ENCODE assay signal across 8 mouse cellular contexts in the genomic region with DNA sequence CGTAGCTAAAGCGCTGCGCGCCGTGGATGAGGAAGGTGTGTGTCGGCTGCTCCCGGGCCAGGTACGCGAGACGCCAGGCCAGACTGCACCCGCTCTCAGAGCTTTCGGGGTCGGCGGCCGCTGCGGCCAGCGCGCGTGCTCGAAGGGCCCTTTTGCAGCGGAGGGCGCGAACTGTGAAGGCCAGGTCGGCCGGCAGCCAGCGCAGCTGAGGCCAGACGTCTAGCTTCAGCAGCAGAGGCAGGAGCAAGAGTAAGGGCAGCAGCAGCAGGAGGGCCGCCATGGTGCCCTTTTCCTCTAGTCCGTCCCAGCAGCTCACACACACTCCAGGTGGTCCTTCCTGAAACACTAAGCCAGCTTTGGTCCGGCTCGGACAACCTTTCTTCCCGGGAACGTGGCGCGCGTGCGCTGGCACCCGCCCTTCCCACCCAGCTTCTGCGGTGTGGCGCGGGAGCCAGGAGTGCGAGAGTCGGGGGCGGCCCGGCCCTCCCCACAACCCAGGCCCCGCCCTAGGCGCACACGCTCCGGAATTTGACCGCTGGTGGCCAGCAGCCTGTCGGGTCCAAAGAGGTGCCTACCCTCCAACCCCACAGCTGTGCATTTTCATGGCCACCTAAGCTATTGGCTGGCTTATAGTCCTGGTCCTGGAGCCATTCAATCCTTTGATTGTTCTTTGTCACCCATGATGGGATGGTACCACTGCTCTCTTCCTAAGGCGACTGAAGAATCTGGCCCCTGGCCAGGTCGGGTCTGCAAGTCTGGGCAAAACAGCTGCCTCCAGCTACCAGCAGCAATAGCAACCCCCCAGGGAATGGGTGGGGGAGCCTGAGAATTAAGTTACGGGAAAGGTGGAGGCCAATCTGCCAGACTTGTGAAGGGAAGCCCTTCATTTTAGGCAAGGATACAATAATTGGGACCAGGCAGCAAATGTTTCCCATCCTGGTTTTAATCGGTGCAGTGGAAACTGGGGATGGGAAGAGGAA. TPM values are rescaled to one million over a fixed set of nuclear protein-coding genes. Genes with fewer than 3 reads are reported as not detected.
DNase-seq lines count a peak whose midpoint lies in the region; ATAC-seq and TF ChIP-seq lines count a peak whose summit lies in the region.

A gene (minus strand): TSS at position 428 of the 980 bp plus-strand sequence.

- TF ChIP-seq CTCF in ES-Bruce4 (IDR thresholded peaks at IDR 0.05; ENCODE audit: low read depth, low read length), result no peak
- no peak for TF ChIP-seq CTCF in lung, postnatal 0 days (IDR thresholded peaks at IDR 0.05)

- ATAC-seq in embryonic facial prominence, embryonic 15.5 days (ENCODE audit: insufficient number of reproducible peaks, low FRiP score, low TSS enrichment, low read depth), result peak; percentile 69
- ATAC-seq in heart, embryonic 16.5 days (replicated peaks; ENCODE audit: extremely low read depth, insufficient read depth, low FRiP score), result peak; percentile 62
- peak; percentile 82 for ATAC-seq in lung, postnatal 0 days
- no peak for ATAC-seq in CD4-positive, CD25-positive, alpha-beta regulatory T cell, adult 4 months

- H3K9me3 ChIP-seq in ES-Bruce4 (replicated peaks; ENCODE audit: control insufficient read depth, insufficient read depth, low read length, poor library complexity, severe bottlenecking), result no peaks in the 10 kb centered on the region
- no peaks in the 10 kb centered on the region for H3K9me3 ChIP-seq in embryonic facial prominence, embryonic 15.5 days (replicated peaks)
- no peaks in the 10 kb centered on the region for H3K9me3 ChIP-seq in heart, embryonic 16.5 days (replicated peaks; ENCODE audit: control insufficient read depth, low read length)
- no peaks in the 10 kb centered on the region for H3K9me3 ChIP-seq in lung, postnatal 0 days (ENCODE audit: low read length)

- TF ChIP-seq POLR2A in ES-Bruce4 (IDR thresholded peaks at IDR 0.05; ENCODE audit: insufficient read depth, low read length), result no peak

- H3K27me3 ChIP-seq in ES-Bruce4 (ENCODE audit: control insufficient read depth, insufficient read depth, low read length, poor library complexity, severe bottlenecking), result no peaks in the 10 kb centered on the region
- H3K27me3 ChIP-seq in embryonic facial prominence, embryonic 15.5 days, result no peaks in the 10 kb centered on the region
- no peaks in the 10 kb centered on the region for H3K27me3 ChIP-seq in heart, embryonic 16.5 days (ENCODE audit: control insufficient read depth, insufficient read depth, low read length)
- H3K27me3 ChIP-seq in lung, postnatal 0 days (replicated peaks; ENCODE audit: insufficient read depth, low read length), result no peaks in the 10 kb centered on the region

- H3K4me2 ChIP-seq in embryonic facial prominence, embryonic 15.5 days (replicated peaks), result peak within 1 kb of the TSS; percentile 95
- H3K4me2 ChIP-seq in heart, embryonic 16.5 days (ENCODE audit: low read depth, low read length), result peak within 1 kb of the TSS; percentile 100
- H3K4me2 ChIP-seq in lung, postnatal 0 days (replicated peaks; ENCODE audit: low read depth, low read length), result peak within 1 kb of the TSS; percentile 98

- H3K4me1 ChIP-seq in ES-Bruce4 (ENCODE audit: control insufficient read depth, insufficient read depth, low read length), result peaks cover 6% of the 10 kb centered on the region
- H3K4me1 ChIP-seq in embryonic facial prominence, embryonic 15.5 days, result peaks cover 51% of the 10 kb centered on the region
- H3K4me1 ChIP-seq in heart, embryonic 16.5 days (ENCODE audit: control insufficient read depth, insufficient read depth, low read length), result peaks cover 25% of the 10 kb centered on the region
- peaks cover 10% of the 10 kb centered on the region; the same call in 1 of the 2 replicates for H3K4me1 ChIP-seq in lung, postnatal 0 days (ENCODE audit: insufficient read depth, low read depth, low read length)

- peak within 1 kb of the TSS; percentile 90 for H3K27ac ChIP-seq in ES-Bruce4 (ENCODE audit: insufficient read depth, low read length)
- H3K27ac ChIP-seq in embryonic facial prominence, embryonic 15.5 days (replicated peaks), result peak within 1 kb of the TSS; percentile 95
- peak within 1 kb of the TSS; percentile 66 for H3K27ac ChIP-seq in heart, embryonic 16.5 days (ENCODE audit: low read length)
- peak within 1 kb of the TSS; percentile 64 for H3K27ac ChIP-seq in lung, postnatal 0 days (ENCODE audit: low read length)

- WGBS in embryonic facial prominence, embryonic 15.5 days, result under 1% methylated on average over 55 of the region's 55 CpGs
- WGBS in heart, embryonic 16.5 days, result 2% methylated on average over 55 of the region's 55 CpGs
- 1% methylated on average over 54 of the region's 55 CpGs for WGBS in lung, postnatal 0 days

- peaks cover 35% of the 10 kb centered on the region for H3K36me3 ChIP-seq in ES-Bruce4 (ENCODE audit: control insufficient read depth, insufficient read depth, low read length, poor library complexity, severe bottlenecking)
- peaks cover 48% of the 10 kb centered on the region for H3K36me3 ChIP-seq in embryonic facial prominence, embryonic 15.5 days
- H3K36me3 ChIP-seq in heart, embryonic 16.5 days (ENCODE audit: control insufficient read depth, insufficient read depth), result peaks cover 30% of the 10 kb centered on the region
- H3K36me3 ChIP-seq in lung, postnatal 0 days (ENCODE audit: insufficient read depth, low read length), result peaks cover 23% of the 10 kb centered on the region

- peak within 1 kb of the TSS; percentile 60 for H3K9ac ChIP-seq in ES-Bruce4 (ENCODE audit: low read depth, poor library complexity, severe bottlenecking)
- H3K9ac ChIP-seq in embryonic facial prominence, embryonic 15.5 days, result peak within 1 kb of the TSS; percentile 76
- peak within 1 kb of the TSS; percentile 84 for H3K9ac ChIP-seq in heart, embryonic 16.5 days (ENCODE audit: low read length)
- H3K9ac ChIP-seq in lung, postnatal 0 days (replicated peaks; ENCODE audit: low read depth), result peak within 1 kb of the TSS; percentile 9; the same call in 1 of the 2 replicates

- DNase-seq in adrenal gland, adult 8-10 months, result no peak
- DNase-seq in kidney, postnatal 25 days, result peak; percentile 50 to 71
- DNase-seq in lung, postnatal 0 days (ENCODE audit: low spot score), result peak; percentile 60
- DNase-seq in right cerebral cortex, postnatal 25 days, result peak; percentile 52

- no peak for TF ChIP-seq EP300 in ES-Bruce4 (IDR thresholded peaks at IDR 0.05; ENCODE audit: insufficient read depth, low read depth, low read length)
- peak; percentile 20; the same call in 1 of the 2 replicates for TF ChIP-seq EP300 in lung, postnatal 0 days (IDR thresholded peaks at IDR 0.05)

- peak within 1 kb of the TSS; percentile 67 for H3K4me3 ChIP-seq in ES-Bruce4 (ENCODE audit: low read depth, low read length)
- peak within 1 kb of the TSS; percentile 73 for H3K4me3 ChIP-seq in embryonic facial prominence, embryonic 15.5 days (replicated peaks)
- peak within 1 kb of the TSS; percentile 72 for H3K4me3 ChIP-seq in heart, embryonic 16.5 days (ENCODE audit: low read length)
- peak within 1 kb of the TSS; percentile 50 for H3K4me3 ChIP-seq in lung, postnatal 0 days (ENCODE audit: low read depth, low read length)

RNA-seq across cellular contexts. Expression of the gene that starts here (rescaled TPM):
- polyA plus RNA-seq in ES-Bruce4 (2011; ENCODE audit: insufficient read depth, insufficient read length, low read depth, missing spikeins), result 11.0 and 12.5 TPM in 2 replicates
- 100 to 1,000 TPM; 132 to 297 (median 196) TPM for total RNA-seq in adrenal gland, adult 8-10 months (2022)
- 32.1 and 34.6 TPM in 2 replicates for polyA plus RNA-seq in embryonic facial prominence, embryonic 15.5 days (2015; fragmentation: Nextera tagmentation; extraction: Ambion mirVana)
- 5.6 and 6.7 TPM in 2 replicates for polyA plus RNA-seq in heart, embryonic 16.5 days (2015; fragmentation: Nextera tagmentation; extraction: Ambion mirVana)
- polyA plus RNA-seq in lung, postnatal 0 days (2015; fragmentation: Nextera tagmentation; extraction: Ambion mirVana), result 16.0 and 18.0 TPM in 2 replicates
- under 1 TPM in 1 of 2 experiments, not detected in 1; 0.19 TPM for polyA plus RNA-seq in CD4-positive, CD25-positive, alpha-beta regulatory T cell, adult 4 months (2017; shearing (Covaris generic))

Comparison
In these comparisons a context has a peak if more than half of its experiments do, and no peak if none do; other contexts are left out.
1. H3K9ac ChIP-seq: peak in every context shown above with its lines; median percentile 84 in heart, embryonic 16.5 days; 76 in embryonic facial prominence, embryonic 15.5 days; 60 in ES-Bruce4; 9 in lung, postnatal 0 days.